Mouse (Mus musculus): ENCODE measurements around the gene Rbak. TPM values are rescaled to one million over a fixed set of nuclear protein-coding genes. Genes with fewer than 3 reads are reported as not detected.

Gene Rbak
- polyA plus RNA-seq, 1 experiment: 1.5 TPM

- Histone ChIP-seq H3K4me3 (ENCODE audit: insufficient read depth, low read depth, low read length) (no peak overlapping the region), H3K4me1 (ENCODE audit: control insufficient read depth, insufficient read depth, insufficient read length, low read length) (no peaks in the 10 kb centered on the region), H3K27ac (replicated peaks; ENCODE audit: low read depth, low read length) (no peak overlapping the region)
Observed at GRCm38 (mm10) chr5:143124805-143125378, 55.7 kb downstream of the Rbak start.

GRCm38 (mm10) chr5:143122673-143123072, 57.9 kb downstream of the Rbak start:
- no peaks in the 10 kb centered on the region for H3K4me1 ChIP-seq (ENCODE audit: control insufficient read depth, insufficient read depth, insufficient read length, low read length)
- no peak overlapping the region for H3K27ac ChIP-seq (replicated peaks; ENCODE audit: low read depth, low read length)
- no peak overlapping the region for H3K4me3 ChIP-seq (ENCODE audit: insufficient read depth, low read depth, low read length)

Other genes with a start within 250 kb of the Rbak start
- 9.1 and 16.2 TPM in 2 replicates for gene Fscn1, start 220.4 kb downstream of the Rbak start, polyA plus RNA-seq (2012; ENCODE audit: insufficient read depth, insufficient read length, missing spikeins)
- 12.5 and 14.6 TPM in 2 replicates for gene Rnf216, start 67.8 kb downstream of the Rbak start, polyA plus RNA-seq (2012; ENCODE audit: insufficient read depth, insufficient read length, missing spikeins)
- gene Olfr718-ps1, start 33.2 kb downstream of the Rbak start, polyA plus RNA-seq (2012; ENCODE audit: insufficient read depth, insufficient read length, missing spikeins): not detected in 2 replicates
- gene Spdye4b, start 242 bp upstream of the Rbak start, polyA plus RNA-seq (2012; ENCODE audit: insufficient read depth, insufficient read length, missing spikeins): not detected in 2 replicates
- not detected in 2 replicates for gene Spdye4a, start 46.1 kb upstream of the Rbak start, polyA plus RNA-seq (2012; ENCODE audit: insufficient read depth, insufficient read length, missing spikeins)
- gene Zfp12, start 54.4 kb upstream of the Rbak start, polyA plus RNA-seq (2012; ENCODE audit: insufficient read depth, insufficient read length, missing spikeins): 3.3 and 4.6 TPM in 2 replicates
- gene Zfp316, start 89.2 kb upstream of the Rbak start, polyA plus RNA-seq (2012; ENCODE audit: insufficient read depth, insufficient read length, missing spikeins): 1.5 and 1.6 TPM in 2 replicates
- not detected in 2 replicates for gene Zfp853, start 112.8 kb upstream of the Rbak start, polyA plus RNA-seq (2012; ENCODE audit: insufficient read depth, insufficient read length, missing spikeins)
- gene E130309D02Rik, start 134.6 kb upstream of the Rbak start, polyA plus RNA-seq (2012; ENCODE audit: insufficient read depth, insufficient read length, missing spikeins): 11.5 and 14.1 TPM in 2 replicates
- 39.0 and 39.8 TPM in 2 replicates for gene Zdhhc4, start 148.5 kb upstream of the Rbak start, polyA plus RNA-seq (2012; ENCODE audit: insufficient read depth, insufficient read length, missing spikeins)
- gene Grid2ip, start 176.6 kb upstream of the Rbak start, polyA plus RNA-seq (2012; ENCODE audit: insufficient read depth, insufficient read length, missing spikeins): not detected in 2 replicates
- gene Kdelr2, start 223.1 kb upstream of the Rbak start, polyA plus RNA-seq (2012; ENCODE audit: insufficient read depth, insufficient read length, missing spikeins): 28.9 and 35.7 TPM in 2 replicates

All from brown adipose tissue, adult 24 weeks (tissue).